Mouse (Mus musculus): ENCODE data around the gene Sgms2.

Sgms2 gene

GRCm38 (mm10) chr3:131491361-131491925 lies at the start of gene Sgms2:
Sgms2 (minus strand) TSS chr3:131491411.
- DNase-seq (ENCODE audit: extremely low spot score, low read depth, low spot score), result no peak

- DNase-seq (ENCODE audit: extremely low spot score, low read depth, low spot score), result no peak
These were observed 34.0 kb upstream of the Sgms2 start for GRCm38 (mm10) chr3:131525229-131525628.

- DNase-seq (ENCODE audit: extremely low spot score, low read depth, low spot score), result no peak
These were observed 33.6 kb upstream of the Sgms2 start for GRCm38 (mm10) chr3:131524779-131525178.

GRCm38 (mm10) chr3:131524210-131524609 lies 33.0 kb upstream of the Sgms2 start:
- no peak for DNase-seq (ENCODE audit: extremely low spot score, low read depth, low spot score)

DNA sequence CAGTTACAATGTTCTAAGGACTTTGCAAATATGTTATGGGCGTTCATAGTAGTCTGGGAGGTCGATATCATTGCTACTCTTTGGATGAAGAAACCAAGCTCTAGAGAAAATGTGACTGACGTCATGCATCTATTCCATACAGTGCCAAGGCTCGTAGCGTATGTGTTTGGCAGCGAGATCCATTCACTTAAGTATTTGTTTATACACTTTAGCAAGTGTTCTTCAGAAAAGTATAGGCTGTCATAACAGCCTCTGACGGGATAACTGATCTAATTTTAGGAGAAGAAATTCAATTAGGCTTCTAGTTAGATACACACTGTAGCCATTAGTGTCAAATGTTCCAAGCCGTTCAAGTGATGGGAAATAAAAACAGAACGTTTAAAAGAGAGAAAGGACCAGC lies 32.5 kb upstream of the Sgms2 start:
- no peak for DNase-seq (ENCODE audit: extremely low spot score, low read depth, low spot score)

GRCm38 (mm10) chr3:131522243-131522642 lies 31.0 kb upstream of the Sgms2 start:
- DNase-seq (ENCODE audit: extremely low spot score, low read depth, low spot score), result no peak

- DNase-seq (ENCODE audit: extremely low spot score, low read depth, low spot score), result no peak
These were observed 30.0 kb upstream of the Sgms2 start for GRCm38 (mm10) chr3:131521206-131521605.

GRCm38 (mm10) chr3:131517756-131518155 lies 26.5 kb upstream of the Sgms2 start:
- no peak for DNase-seq (ENCODE audit: extremely low spot score, low read depth, low spot score)

DNA sequence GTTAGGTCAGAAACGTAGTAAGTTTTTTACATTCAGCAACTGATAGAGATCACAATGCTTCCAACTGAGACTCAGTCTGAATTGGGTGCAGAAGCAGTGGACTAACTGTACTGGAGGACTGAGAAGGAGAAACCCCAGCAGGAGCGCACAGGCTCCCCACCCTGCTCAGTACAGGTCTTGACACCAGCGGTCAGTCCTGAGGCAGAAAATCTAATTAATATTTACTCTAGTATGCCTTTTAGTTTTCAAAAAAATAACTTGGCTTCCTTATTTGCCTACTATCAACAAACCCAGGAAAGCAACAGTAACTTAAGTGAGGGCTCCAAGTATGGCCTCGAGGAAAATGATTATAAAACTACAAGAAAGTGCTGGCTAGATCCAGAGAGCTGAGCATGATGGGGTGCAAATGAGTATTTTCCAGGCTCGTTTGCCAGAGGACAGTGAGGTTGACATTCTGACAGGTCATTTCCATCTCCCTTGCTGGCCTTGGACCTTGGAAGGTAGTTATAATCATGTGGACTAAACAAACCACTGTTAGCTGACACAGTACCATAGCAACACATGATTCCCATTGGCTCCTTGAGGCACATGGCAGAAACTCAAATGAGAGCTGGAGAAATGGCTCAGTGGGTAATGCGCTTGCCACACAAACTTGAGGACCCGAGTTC lies 25.3 kb upstream of the Sgms2 start:
- no peak for DNase-seq (ENCODE audit: extremely low spot score, low read depth, low spot score)

DNA sequence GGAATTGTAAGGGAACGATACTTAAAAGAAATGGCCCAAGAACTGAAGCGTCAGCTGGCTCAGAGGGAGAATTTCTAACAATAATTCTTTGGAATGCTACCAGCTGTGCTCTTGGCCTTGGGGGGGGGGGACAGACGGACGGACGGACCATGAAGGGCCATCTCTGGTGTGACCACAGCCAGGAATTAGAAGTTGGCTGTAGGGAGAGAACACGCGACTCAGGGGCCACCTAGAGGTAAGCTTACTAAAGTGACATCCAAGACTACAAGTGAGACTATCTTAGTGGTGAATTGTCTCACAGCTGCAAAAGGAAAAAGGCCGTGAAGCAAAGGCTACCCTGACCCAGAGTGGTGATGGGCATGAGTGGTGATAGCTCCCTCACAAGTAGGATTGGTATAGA lies 20.4 kb upstream of the Sgms2 start:
- no peak for DNase-seq (ENCODE audit: extremely low spot score, low read depth, low spot score)

DNA sequence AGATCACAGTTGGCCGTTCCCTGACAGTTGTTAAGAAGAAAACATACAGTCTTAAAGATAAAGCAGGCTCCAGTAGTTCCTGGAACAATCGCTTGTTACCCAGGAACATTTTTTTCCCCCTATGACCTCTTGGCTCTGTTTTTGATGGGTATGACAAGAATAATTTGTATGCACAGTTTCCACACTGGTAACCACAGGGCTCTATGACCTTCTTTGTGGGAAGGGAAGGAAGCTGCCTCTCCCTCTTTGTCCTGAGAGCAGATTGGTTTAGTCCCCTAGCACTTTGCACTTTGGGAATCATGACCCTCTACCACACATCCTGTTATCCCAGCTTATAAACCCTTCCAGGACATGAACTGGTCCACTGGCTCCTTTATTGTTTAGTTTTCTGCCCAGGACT lies 16.8 kb upstream of the Sgms2 start:
- no peak for DNase-seq (ENCODE audit: extremely low spot score, low read depth, low spot score)

DNA sequence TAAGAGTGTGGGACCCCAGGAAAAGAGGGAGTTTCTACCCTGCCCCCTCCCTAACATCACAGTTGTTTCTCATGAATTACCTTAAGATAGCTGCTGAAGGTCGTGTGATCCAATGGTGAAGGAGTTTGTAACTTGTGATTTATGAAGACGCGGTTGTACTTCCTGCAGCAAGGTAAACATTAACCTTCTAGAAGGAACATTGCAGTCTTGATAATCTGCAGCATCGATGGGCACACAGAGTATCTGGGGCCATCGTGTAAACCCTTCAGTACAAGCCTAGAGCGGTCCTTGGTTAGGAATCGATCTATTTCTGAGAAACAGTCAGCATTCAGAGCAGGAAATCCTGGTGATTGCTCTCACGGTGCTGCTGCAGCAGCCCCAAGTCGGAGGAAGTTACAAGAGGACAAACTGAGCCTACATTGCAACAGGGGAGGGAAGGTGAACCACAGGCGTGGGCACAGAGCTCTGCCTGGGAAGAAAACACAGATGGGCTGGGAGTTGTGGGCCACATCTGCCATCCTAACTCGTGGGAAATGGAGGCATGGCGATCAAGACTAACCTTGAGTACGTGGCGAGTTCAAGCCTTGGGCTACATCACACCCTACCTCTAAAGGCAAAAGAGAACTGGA lies 13.5 kb upstream of the Sgms2 start:
- DNase-seq (ENCODE audit: extremely low spot score, low read depth, low spot score), result no peak

DNA sequence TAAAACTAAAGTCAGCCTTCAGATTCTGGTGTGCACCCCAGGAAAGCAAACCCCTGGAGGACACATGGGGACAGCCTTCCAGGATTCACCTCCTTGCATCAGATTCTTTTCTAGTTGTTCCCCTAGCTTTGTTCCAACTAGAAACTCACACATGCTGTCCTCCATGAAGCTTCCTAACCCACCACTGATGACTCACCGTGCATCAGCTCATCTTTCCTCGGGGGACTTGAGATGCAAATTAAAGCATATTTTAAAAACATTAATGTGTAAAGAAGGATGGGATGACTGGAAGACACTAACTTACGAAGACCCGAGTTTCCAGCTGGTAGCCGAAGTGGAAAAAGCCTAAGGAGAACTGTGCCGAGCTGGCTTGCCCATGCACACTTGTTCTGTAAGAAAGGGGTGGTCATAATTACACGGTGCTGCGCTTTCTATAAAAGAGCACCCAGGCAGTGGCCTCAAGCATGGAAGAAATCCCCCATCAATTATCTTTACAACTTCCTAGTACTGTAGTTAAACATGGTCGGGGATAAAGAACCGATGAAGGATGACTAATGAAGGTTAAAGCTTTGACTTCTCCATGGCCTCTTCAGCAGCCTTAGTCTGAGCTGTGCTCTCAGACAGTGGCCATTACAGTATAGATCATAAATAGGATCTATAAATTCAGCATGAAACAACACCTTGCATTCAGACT lies 10.6 kb upstream of the Sgms2 start:
- DNase-seq (ENCODE audit: extremely low spot score, low read depth, low spot score), result no peak

DNA sequence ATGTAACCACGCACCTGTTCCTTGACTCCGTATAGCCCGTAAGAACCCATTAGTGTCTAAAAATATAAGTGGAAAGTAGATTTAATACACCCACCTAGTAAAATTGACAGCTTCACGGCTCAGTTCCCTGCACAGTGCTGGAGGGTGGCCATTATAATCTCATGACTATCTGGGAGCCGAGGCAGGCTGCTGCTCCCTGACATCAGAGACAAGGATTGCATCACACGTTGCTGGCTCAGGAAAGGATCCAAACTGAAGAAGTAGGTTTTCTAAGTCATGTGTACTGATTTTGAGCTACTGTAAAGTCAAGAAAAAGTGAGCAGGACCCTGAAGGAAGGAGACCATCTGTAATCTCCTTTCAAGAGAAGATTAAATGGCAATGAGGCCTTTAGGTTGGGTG lies 8.4 kb upstream of the Sgms2 start:
- no peak for DNase-seq (ENCODE audit: extremely low spot score, low read depth, low spot score)

DNA sequence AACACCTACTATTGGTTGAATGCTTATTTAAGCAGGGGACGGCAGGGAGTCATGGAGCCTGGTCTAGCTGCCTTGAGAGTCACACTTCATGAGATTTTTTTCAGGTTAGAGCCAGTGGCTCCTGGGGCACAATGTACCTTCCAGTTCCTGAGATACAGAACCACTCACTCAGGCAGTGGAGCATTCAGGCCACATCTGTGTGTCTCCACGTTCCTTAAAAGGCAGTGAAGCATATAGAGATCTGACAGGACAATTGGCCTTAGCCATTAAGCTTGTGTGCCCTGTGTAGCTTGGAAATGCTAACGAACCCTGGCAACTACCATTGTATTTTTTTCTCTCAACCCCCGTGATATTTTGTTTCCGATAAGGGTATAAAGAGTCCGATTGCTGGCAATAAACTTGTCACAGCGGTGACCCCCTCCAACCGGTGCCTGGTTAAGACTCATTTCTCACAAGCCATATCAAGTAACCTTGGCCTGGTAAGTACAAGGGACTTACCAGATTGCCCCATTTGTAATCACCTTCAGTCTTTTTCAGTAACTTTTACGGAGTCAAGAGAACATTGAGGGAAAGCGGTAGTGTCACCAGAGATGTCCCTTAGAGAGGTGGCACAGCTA lies 5.4 kb upstream of the Sgms2 start:
- no peak for DNase-seq (ENCODE audit: extremely low spot score, low read depth, low spot score)

- no peak for DNase-seq (ENCODE audit: extremely low spot score, low read depth, low spot score)
These were observed 3.9 kb upstream of the Sgms2 start for GRCm38 (mm10) chr3:131495076-131495475.

DNA sequence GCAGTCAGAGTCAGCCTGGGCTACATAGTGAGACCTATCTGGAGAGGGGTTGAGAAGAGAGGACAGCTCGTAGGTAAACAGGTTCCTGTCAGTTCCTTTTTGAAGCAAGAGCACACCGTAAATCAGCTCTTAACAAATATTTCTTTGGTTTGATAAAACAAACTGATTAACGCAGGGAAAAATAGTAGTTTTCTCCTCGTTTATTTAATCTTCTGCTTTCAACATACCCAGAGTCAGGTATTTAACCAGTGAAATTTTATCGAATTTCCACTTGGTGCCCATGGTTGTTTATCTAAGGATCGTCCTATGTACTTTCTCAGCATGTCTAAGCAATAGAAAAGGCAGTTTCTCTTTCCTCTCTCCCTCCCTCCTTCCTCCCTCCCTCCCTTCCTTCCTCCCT lies 2.0 kb upstream of the Sgms2 start:
- no peak for DNase-seq (ENCODE audit: extremely low spot score, low read depth, low spot score)

DNA sequence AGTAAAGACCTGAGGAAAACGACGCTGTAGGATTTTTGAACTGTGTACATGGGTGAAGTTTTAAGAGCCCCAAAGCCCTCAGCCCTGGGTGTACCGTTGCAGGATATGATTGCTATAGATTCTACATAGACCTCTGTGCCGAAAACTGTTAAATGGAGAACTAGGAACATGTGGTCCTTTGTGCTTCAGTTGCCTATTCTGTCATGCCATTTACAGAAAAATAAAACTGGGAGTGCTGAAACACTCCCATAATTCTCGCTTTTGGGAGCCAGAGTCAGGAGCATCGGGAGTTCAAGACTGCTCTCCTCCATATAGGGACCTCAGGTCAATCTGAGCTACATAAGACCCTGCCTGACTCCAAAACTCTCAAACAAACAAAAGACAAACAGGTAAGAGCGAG lies 769 bp upstream of the Sgms2 start:
- DNase-seq (ENCODE audit: extremely low spot score, low read depth, low spot score), result no peak

GRCm38 (mm10) chr3:131490143-131490908 lies 885 bp downstream of the Sgms2 start:
- DNase-seq (ENCODE audit: extremely low spot score, low read depth, low spot score), result no peak

GRCm38 (mm10) chr3:131489657-131490142 lies 1.5 kb downstream of the Sgms2 start:
- DNase-seq (ENCODE audit: extremely low spot score, low read depth, low spot score), result no peak

DNA sequence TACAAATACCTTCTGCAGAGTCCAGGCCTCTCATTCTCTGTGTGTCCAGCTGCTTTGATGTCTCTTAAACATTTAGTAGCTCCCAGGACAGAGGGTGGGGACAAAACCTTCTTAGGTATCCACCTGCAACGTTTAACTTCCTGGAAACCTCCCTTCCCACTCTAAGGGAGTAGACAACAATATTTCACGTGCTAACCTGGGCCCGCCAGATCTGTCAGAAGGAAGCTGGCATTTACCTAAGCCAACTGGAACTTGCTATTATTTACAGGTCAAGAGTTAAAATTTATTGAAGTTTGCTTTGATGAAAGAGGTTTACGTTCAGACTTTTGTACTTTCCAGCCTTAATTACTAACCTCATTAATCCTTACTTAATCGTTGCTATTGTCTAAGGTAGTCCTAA lies 2.2 kb downstream of the Sgms2 start:
- DNase-seq (ENCODE audit: extremely low spot score, low read depth, low spot score), result no peak
